Mouse (Mus musculus) G1E (cell line): ENCODE measurements at regions not wholly inside any gene's neighbourhood (a gene's known extent, or its start where the extent isn't known, plus 50 kb on each side); places are given as distances from the start of the nearest gene placed in this dataset.

Experiments
- CTCF ChIP-seq: IDR thresholded peaks from 2 replicates; pipeline ENCODE4 v1.5.1; 2012; ENCODE audit warnings: low read depth, low read length, inconsistent platforms, mixed read lengths
- GATA1 ChIP-seq: IDR thresholded peaks from 2 replicates; pipeline ENCODE4 v1.6.1; 2012; ENCODE audit warnings: borderline replicate concordance, low read length, inconsistent platforms, mixed read lengths
- GATA2 ChIP-seq: IDR thresholded peaks from 2 replicates; pipeline ENCODE4 v1.6.1; 2012; ENCODE audit warnings: low read depth, low read length, inconsistent platforms, borderline replicate concordance

DNA sequence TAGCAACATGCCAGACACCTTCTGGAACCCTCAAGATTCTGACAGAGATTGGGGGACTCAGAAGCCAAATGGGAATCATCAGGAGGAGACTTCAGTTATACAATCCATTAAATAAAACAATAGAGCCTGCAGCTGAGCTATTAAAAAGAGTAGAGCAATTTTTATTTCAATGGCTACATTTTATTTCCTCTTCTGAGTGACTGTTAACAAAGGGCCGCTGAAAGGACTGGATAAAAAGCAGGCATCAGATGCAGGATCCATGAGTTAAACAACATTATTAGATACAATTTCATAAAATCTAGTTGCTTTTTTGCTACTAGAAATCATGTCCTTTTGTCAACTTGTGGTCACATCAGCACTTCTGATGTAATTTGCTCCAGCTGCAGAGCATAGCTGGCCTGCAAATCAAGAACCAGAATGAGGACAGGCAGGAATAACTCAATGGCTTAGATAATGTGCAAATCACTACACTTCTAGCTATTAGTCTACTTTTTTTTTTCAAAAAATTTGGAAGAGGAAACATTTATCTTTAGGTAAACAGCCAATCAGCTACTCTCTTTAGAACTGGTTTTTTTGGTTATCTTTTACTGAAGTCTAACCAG lies 529.5 kb upstream of the Mef2c start:
- no peak for TF ChIP-seq CTCF
- TF ChIP-seq GATA1, result no peak
- no peak for TF ChIP-seq GATA2
